In genomic region chr15:86093236-86093635, GRCm38 (mm10) we compare ENCODE assay signal across 15 mouse cellular contexts. TPM values are rescaled to one million over a fixed set of nuclear protein-coding genes. Genes with fewer than 3 reads are reported as not detected.
DNase-seq lines count a peak whose midpoint lies in the region; ATAC-seq and TF ChIP-seq lines count a peak whose summit lies in the region.
"Had no signal": no experiment of that assay in that cellular context is flagged by ENCODE, and none has a peak within 500 bp of the region (broad histone marks: within the 10 kb centered on the region; RNA-seq: fewer than 3 reads in every experiment).

No protein-coding gene starts in this region.

- no peaks in the 10 kb centered on the region for H3K36me3 ChIP-seq in intestine, embryonic 15.5 days
- H3K36me3 ChIP-seq in intestine, postnatal 0 days (ENCODE audit: control insufficient read depth, insufficient read depth) = no peaks in the 10 kb centered on the region; the same call in 1 of the 2 replicates
- no peaks in the 10 kb centered on the region for H3K36me3 ChIP-seq in lung, postnatal 0 days (ENCODE audit: insufficient read depth, low read length)
- no peaks in the 10 kb centered on the region for H3K36me3 ChIP-seq in intestine, embryonic 16.5 days (ENCODE audit: control insufficient read depth, insufficient read depth, low read length)

- no peak overlapping the region for H3K4me2 ChIP-seq in intestine, embryonic 15.5 days (replicated peaks)
- no peak overlapping the region for H3K4me2 ChIP-seq in intestine, postnatal 0 days (replicated peaks; ENCODE audit: low read depth)
- no peak overlapping the region for H3K4me2 ChIP-seq in lung, postnatal 0 days (replicated peaks; ENCODE audit: low read depth, low read length)
- H3K4me2 ChIP-seq in intestine, embryonic 16.5 days (ENCODE audit: low read depth, low read length) = no peak overlapping the region
- H3K4me2 ChIP-seq: hindbrain, embryonic 13.5 days; midbrain, embryonic 12.5 days had no signal

- H3K27me3 ChIP-seq in intestine, embryonic 15.5 days (replicated peaks) = no peaks in the 10 kb centered on the region
- H3K27me3 ChIP-seq in intestine, postnatal 0 days (replicated peaks; ENCODE audit: control insufficient read depth, insufficient read depth, low read length) = no peaks in the 10 kb centered on the region
- no peaks in the 10 kb centered on the region for H3K27me3 ChIP-seq in lung, postnatal 0 days (replicated peaks; ENCODE audit: insufficient read depth, low read length)
- no peaks in the 10 kb centered on the region for H3K27me3 ChIP-seq in intestine, embryonic 16.5 days (replicated peaks; ENCODE audit: control insufficient read depth, insufficient read depth, low read length)
- H3K27me3 ChIP-seq: hindbrain, embryonic 13.5 days; midbrain, embryonic 12.5 days had no signal

- ATAC-seq in intestine, embryonic 15.5 days = no peak
- no peak for ATAC-seq in intestine, postnatal 0 days
- peak; percentile 5; the same call in 1 of the 2 replicates for ATAC-seq in lung, postnatal 0 days
- no peak for ATAC-seq in intestine, embryonic 16.5 days
- ATAC-seq: activated CD4-positive, CD25-positive, alpha-beta regulatory T cell, adult 4 months; forebrain, embryonic 14.5 days had no signal

- peak; percentile 66 for DNase-seq in lung, postnatal 0 days (ENCODE audit: low spot score)
- DNase-seq in lung, postnatal 4 days = no peak
- DNase-seq in spleen, adult 18-20 months = no peak
- no peak for DNase-seq in left cerebral cortex, adult 8-10 months (ENCODE audit: low spot score in 2 of 2)
- DNase-seq: cerebellum, adult 9-10 months; gastrocnemius, postnatal 36 days; right cerebral cortex, postnatal 25 days; thymus, postnatal 4 days had no signal

- TF ChIP-seq EP300 in lung, postnatal 0 days (IDR thresholded peaks at IDR 0.05) = no peak

- 0 out of 2 replicates have a peak overlapping the region, but pooled peaks have one; percentile 20 for H3K27ac ChIP-seq in intestine, embryonic 15.5 days
- no peak overlapping the region for H3K27ac ChIP-seq in intestine, postnatal 0 days (ENCODE audit: low read depth, low read length)
- H3K27ac ChIP-seq in lung, postnatal 0 days (ENCODE audit: low read length) = no peak overlapping the region
- H3K27ac ChIP-seq in intestine, embryonic 16.5 days (ENCODE audit: low read length) = 0 out of 2 replicates have a peak overlapping the region, but pooled peaks have one; percentile 2
- H3K27ac ChIP-seq: hindbrain, embryonic 13.5 days; midbrain, embryonic 12.5 days had no signal

- no peak overlapping the region for H3K4me3 ChIP-seq in intestine, embryonic 15.5 days (replicated peaks)
- H3K4me3 ChIP-seq in intestine, postnatal 0 days (ENCODE audit: low read depth, low read length) = no peak overlapping the region
- no peak overlapping the region for H3K4me3 ChIP-seq in lung, postnatal 0 days (ENCODE audit: low read depth, low read length)
- no peak overlapping the region for H3K4me3 ChIP-seq in intestine, embryonic 16.5 days (ENCODE audit: low read length)
- H3K4me3 ChIP-seq: hindbrain, embryonic 13.5 days; midbrain, embryonic 12.5 days had no signal

- H3K9ac ChIP-seq in intestine, embryonic 15.5 days = no peak overlapping the region
- H3K9ac ChIP-seq in intestine, postnatal 0 days (ENCODE audit: low read depth, low read length) = no peak overlapping the region
- no peak overlapping the region for H3K9ac ChIP-seq in lung, postnatal 0 days (replicated peaks; ENCODE audit: low read depth)
- no peak overlapping the region for H3K9ac ChIP-seq in intestine, embryonic 16.5 days (ENCODE audit: low read depth, low read length)
- H3K9ac ChIP-seq: hindbrain, embryonic 13.5 days; midbrain, embryonic 12.5 days had no signal

- peaks cover 46% of the 10 kb centered on the region for H3K4me1 ChIP-seq in intestine, embryonic 15.5 days (replicated peaks)
- H3K4me1 ChIP-seq in intestine, postnatal 0 days (replicated peaks; ENCODE audit: control insufficient read depth, insufficient read depth, low read length) = peaks cover 17% of the 10 kb centered on the region
- peaks cover 22% of the 10 kb centered on the region for H3K4me1 ChIP-seq in lung, postnatal 0 days (ENCODE audit: insufficient read depth, low read depth, low read length)
- H3K4me1 ChIP-seq in intestine, embryonic 16.5 days (ENCODE audit: control insufficient read depth, insufficient read depth, low read length) = peaks cover 48% of the 10 kb centered on the region

- H3K9me3 ChIP-seq in intestine, embryonic 15.5 days = no peaks in the 10 kb centered on the region
- H3K9me3 ChIP-seq in intestine, postnatal 0 days (ENCODE audit: control insufficient read depth) = no peaks in the 10 kb centered on the region
- no peaks in the 10 kb centered on the region for H3K9me3 ChIP-seq in lung, postnatal 0 days (ENCODE audit: low read length)
- H3K9me3 ChIP-seq in intestine, embryonic 16.5 days (ENCODE audit: control insufficient read depth, low read length) = no peaks in the 10 kb centered on the region
- H3K9me3 ChIP-seq: hindbrain, embryonic 13.5 days; midbrain, embryonic 12.5 days had no signal

- no peak for TF ChIP-seq CTCF in intestine, postnatal 0 days (IDR thresholded peaks at IDR 0.05; ENCODE audit: low read depth)
- no peak for TF ChIP-seq CTCF in lung, postnatal 0 days (IDR thresholded peaks at IDR 0.05)

- WGBS in intestine, embryonic 15.5 days = 72% methylated on average over 1 of the region's 1 CpGs
- 70% methylated on average over 1 of the region's 1 CpGs for WGBS in intestine, postnatal 0 days
- 76% methylated on average over 1 of the region's 1 CpGs for WGBS in lung, postnatal 0 days
- 71% methylated on average over 1 of the region's 1 CpGs for WGBS in intestine, embryonic 16.5 days

RNA-seq across cellular contexts. Expression of gene Gramd4, which starts 35.7 kb away (rescaled TPM):
- polyA plus RNA-seq in intestine, embryonic 15.5 days (2015; fragmentation: Nextera tagmentation; extraction: Ambion mirVana) = 12.4 and 13.6 TPM in 2 replicates
- polyA plus RNA-seq in intestine, postnatal 0 days (2015; fragmentation: Nextera tagmentation; extraction: Ambion mirVana) = 5.6 and 6.4 TPM in 2 replicates
- 9.9 and 11.1 TPM in 2 replicates for polyA plus RNA-seq in lung, postnatal 0 days (2015; fragmentation: Nextera tagmentation; extraction: Ambion mirVana)
- 9.1 and 9.5 TPM in 2 replicates for polyA plus RNA-seq in intestine, embryonic 16.5 days (2015; fragmentation: Nextera tagmentation; extraction: Ambion mirVana)
- 10 to 100 TPM; 31.1 to 39.9 (median 34.5) TPM for total RNA-seq in left cerebral cortex, adult 8-10 months (2022)

RNA-seq across cellular contexts. Expression of gene Celsr1, which starts 59.7 kb away (rescaled TPM):
- polyA plus RNA-seq in intestine, embryonic 15.5 days (2015; fragmentation: Nextera tagmentation; extraction: Ambion mirVana) = 1.1 TPM in 2 replicates
- 0.33 and 0.39 TPM in 2 replicates for polyA plus RNA-seq in intestine, postnatal 0 days (2015; fragmentation: Nextera tagmentation; extraction: Ambion mirVana)
- polyA plus RNA-seq in lung, postnatal 0 days (2015; fragmentation: Nextera tagmentation; extraction: Ambion mirVana) = 2.1 and 2.2 TPM in 2 replicates
- 0.51 and 0.70 TPM in 2 replicates for polyA plus RNA-seq in intestine, embryonic 16.5 days (2015; fragmentation: Nextera tagmentation; extraction: Ambion mirVana)
- 1 to 10 TPM; 5.5 to 6.9 (median 6.2) TPM for total RNA-seq in left cerebral cortex, adult 8-10 months (2022)

Comparison
In these comparisons a context has a peak if more than half of its experiments do, and no peak if none do; other contexts are left out.
1. H3K27ac ChIP-seq: peak in intestine, embryonic 15.5 days (single experiment) and intestine, embryonic 16.5 days (single experiment); none in intestine, postnatal 0 days (single experiment) and lung, postnatal 0 days (single experiment).